Mouse (Mus musculus) small intestine, adult 2 months (tissue): ENCODE data around the gene Ankrd13a.

Source experiments
- CTCF ChIP-seq: fragments of 200-500 bp; IDR thresholded peaks from 2 replicates; pipeline ENCODE4 v1.5.1; 2012; ENCODE audit warnings: low read depth, mild to moderate bottlenecking, control low read depth, inconsistent platforms, low read length, moderate library complexity, mixed read lengths; ENCODE audit not compliant: insufficient replicate concordance, insufficient read length; ENCODE audit errors: extremely low read depth
- POLR2A ChIP-seq: fragments of 200-500 bp; IDR thresholded peaks from 2 replicates; pipeline ENCODE4 v1.6.1; 2012; ENCODE audit warnings: low read depth, mild to moderate bottlenecking, control low read depth, inconsistent platforms, low read length, moderate library complexity

GRCm38 (mm10) chr5:114807063-114807462 lies 32.6 kb downstream of the Ankrd13a start:
- no peak for TF ChIP-seq CTCF
- no peak for TF ChIP-seq POLR2A
